Mouse (Mus musculus): ENCODE measurements around the gene Rab3a. TPM values are rescaled to one million over a fixed set of nuclear protein-coding genes. Genes with fewer than 3 reads are reported as not detected.

Rab3a gene
- polyA plus RNA-seq, 1 experiment from 2014 or later = 16.2 TPM

DNA sequence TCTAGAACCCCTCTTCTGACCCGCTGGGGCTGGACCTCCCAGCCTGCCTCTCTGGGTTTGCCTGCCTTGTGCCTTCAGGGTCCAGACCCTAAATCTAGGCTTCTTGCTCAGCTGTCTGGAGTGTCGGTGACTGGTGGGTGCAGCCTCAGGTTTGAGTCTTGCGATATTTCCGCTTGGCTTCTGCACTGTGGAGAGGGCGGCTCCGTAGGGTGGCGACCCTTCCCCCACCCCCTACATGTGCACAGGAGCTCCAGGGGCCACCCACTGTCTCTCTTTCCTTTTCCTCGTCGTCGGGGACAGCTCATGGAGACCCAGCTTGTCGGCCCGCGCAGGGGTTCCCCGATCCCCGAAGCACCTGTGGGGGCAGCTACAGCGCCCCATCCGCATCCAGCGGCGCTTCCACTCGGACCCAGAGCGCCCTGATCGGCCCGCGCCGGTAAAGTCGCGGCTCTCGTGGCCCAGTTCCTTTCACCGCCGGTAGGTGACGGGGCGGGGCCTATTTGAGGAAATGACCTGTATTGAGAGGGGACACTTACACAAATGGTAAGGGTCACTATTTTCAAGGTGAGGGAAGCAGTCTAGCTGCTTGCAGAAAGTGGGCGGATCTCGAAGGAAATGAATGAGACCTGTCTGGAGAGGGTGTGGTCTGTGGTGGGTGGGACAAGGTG lies 24.5 kb upstream of the Rab3a start:
- H3K9me3 ChIP-seq (replicated peaks; ENCODE audit: control insufficient read depth, low read length) = no peaks in the 10 kb centered on the region
- H3K36me3 ChIP-seq (ENCODE audit: control insufficient read depth, insufficient read depth, low read length) = no peaks in the 10 kb centered on the region
- peak overlapping the region; percentile 33 for H3K4me3 ChIP-seq (ENCODE audit: low read depth, low read length)
- no peaks in the 10 kb centered on the region for H3K4me1 ChIP-seq (ENCODE audit: control insufficient read depth, insufficient read depth, low read length)
- 0 out of 2 replicates have a peak overlapping the region, but pooled peaks have one; percentile 17 for H3K9ac ChIP-seq (ENCODE audit: low read depth, low read length)
- no peak for ATAC-seq (replicated peaks; ENCODE audit: insufficient number of reproducible peaks, low FRiP score, low TSS enrichment)
- peak overlapping the region; percentile 60 for H3K4me2 ChIP-seq
- 2% methylated on average over 34 of the region's 34 CpGs for WGBS (ENCODE audit: insufficient replicate concordance)
- H3K27me3 ChIP-seq (ENCODE audit: control insufficient read depth, insufficient read depth, low read length) = peaks cover 69% of the 10 kb centered on the region
- H3K27ac ChIP-seq (ENCODE audit: low read depth, low read length) = no peak overlapping the region

- Histone ChIP-seq H3K9ac (ENCODE audit: low read depth, low read length) (no peak overlapping the region), H3K4me3 (ENCODE audit: low read depth, low read length) (no peak overlapping the region), H3K4me1 (ENCODE audit: control insufficient read depth, insufficient read depth, low read length) (no peaks in the 10 kb centered on the region), H3K4me2 (no peak overlapping the region), H3K36me3 (ENCODE audit: control insufficient read depth, insufficient read depth, low read length) (no peaks in the 10 kb centered on the region), H3K27me3 (ENCODE audit: control insufficient read depth, insufficient read depth, low read length) (peaks cover 69% of the 10 kb centered on the region), H3K27ac (ENCODE audit: low read depth, low read length) (no peak overlapping the region), H3K9me3 (replicated peaks; ENCODE audit: control insufficient read depth, low read length) (no peaks in the 10 kb centered on the region)
- 83% methylated on average over 4 of the region's 4 CpGs for WGBS (ENCODE audit: insufficient replicate concordance)
- ATAC-seq (replicated peaks; ENCODE audit: insufficient number of reproducible peaks, low FRiP score, low TSS enrichment) = no peak
These were observed 23.5 kb upstream of the Rab3a start for GRCm38 (mm10) chr8:70730956-70731355.

GRCm38 (mm10) chr8:70737705-70738104 lies 16.8 kb upstream of the Rab3a start:
- no peak for ATAC-seq (replicated peaks; ENCODE audit: insufficient number of reproducible peaks, low FRiP score, low TSS enrichment)
- Histone ChIP-seq H3K27ac (ENCODE audit: low read depth, low read length) (no peak overlapping the region), H3K4me1 (ENCODE audit: control insufficient read depth, insufficient read depth, low read length) (peaks cover 15% of the 10 kb centered on the region), H3K27me3 (ENCODE audit: control insufficient read depth, insufficient read depth, low read length) (peaks cover 24% of the 10 kb centered on the region), H3K4me2 (no peak overlapping the region), H3K9me3 (replicated peaks; ENCODE audit: control insufficient read depth, low read length) (no peaks in the 10 kb centered on the region), H3K4me3 (ENCODE audit: low read depth, low read length) (no peak overlapping the region), H3K36me3 (ENCODE audit: control insufficient read depth, insufficient read depth, low read length) (no peaks in the 10 kb centered on the region), H3K9ac (ENCODE audit: low read depth, low read length) (no peak overlapping the region)
- WGBS (ENCODE audit: insufficient replicate concordance) = 65% methylated on average over 5 of the region's 5 CpGs

DNA sequence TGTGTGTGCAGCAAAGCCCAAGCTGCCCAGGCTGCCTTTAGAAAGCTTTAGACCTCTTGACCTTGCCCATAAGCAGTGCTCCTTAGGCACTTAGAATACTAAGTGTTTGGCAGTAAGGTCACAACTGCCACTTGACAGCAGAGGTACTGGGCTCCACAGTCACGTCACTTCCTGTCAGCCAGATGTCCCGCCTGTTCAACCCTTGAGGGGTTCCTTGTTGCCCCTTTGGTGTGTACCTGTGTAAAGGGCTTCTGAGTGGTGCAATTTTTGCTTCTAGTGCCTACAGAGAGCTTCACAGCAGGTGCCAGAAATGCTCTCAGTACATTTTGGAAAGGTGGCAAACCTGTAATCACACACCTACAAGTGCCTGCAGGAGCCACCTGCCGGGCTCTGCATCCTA lies 16.3 kb upstream of the Rab3a start:
- no peaks in the 10 kb centered on the region for H3K9me3 ChIP-seq (replicated peaks; ENCODE audit: control insufficient read depth, low read length)
- no peak overlapping the region for H3K27ac ChIP-seq (ENCODE audit: low read depth, low read length)
- H3K4me1 ChIP-seq (ENCODE audit: control insufficient read depth, insufficient read depth, low read length) = peaks cover 20% of the 10 kb centered on the region
- H3K4me3 ChIP-seq (ENCODE audit: low read depth, low read length) = no peak overlapping the region
- no peaks in the 10 kb centered on the region for H3K36me3 ChIP-seq (ENCODE audit: control insufficient read depth, insufficient read depth, low read length)
- H3K4me2 ChIP-seq = no peak overlapping the region
- H3K9ac ChIP-seq (ENCODE audit: low read depth, low read length) = no peak overlapping the region
- peaks cover 24% of the 10 kb centered on the region for H3K27me3 ChIP-seq (ENCODE audit: control insufficient read depth, insufficient read depth, low read length)
- WGBS (ENCODE audit: insufficient replicate concordance) = 51% methylated on average over 3 of the region's 3 CpGs
- no peak for ATAC-seq (replicated peaks; ENCODE audit: insufficient number of reproducible peaks, low FRiP score, low TSS enrichment)

DNA sequence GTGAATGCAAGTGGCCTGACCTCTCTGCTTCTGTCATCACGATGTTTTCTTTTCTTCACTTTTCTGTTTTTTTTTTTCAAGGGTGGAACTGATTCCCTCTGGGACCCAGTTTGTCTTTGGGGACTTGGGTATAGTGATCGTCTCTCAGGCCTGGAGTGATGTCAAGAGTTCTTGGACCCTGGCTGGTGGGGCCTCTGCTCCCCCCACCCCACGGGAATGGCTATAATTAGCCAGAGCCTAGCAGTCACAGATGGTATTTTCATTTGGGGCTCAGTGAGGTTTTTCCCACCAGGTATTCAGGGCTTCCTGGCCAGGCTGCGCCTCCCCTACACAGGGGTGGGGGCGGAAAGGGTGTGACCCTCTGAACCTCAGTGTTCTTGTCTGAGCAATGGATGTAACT lies 12.8 kb upstream of the Rab3a start:
- H3K4me3 ChIP-seq (ENCODE audit: low read depth, low read length) = no peak overlapping the region
- 45% methylated on average over 5 of the region's 5 CpGs for WGBS (ENCODE audit: insufficient replicate concordance)
- no peaks in the 10 kb centered on the region for H3K9me3 ChIP-seq (replicated peaks; ENCODE audit: control insufficient read depth, low read length)
- no peak for ATAC-seq (replicated peaks; ENCODE audit: insufficient number of reproducible peaks, low FRiP score, low TSS enrichment)
- peaks cover 54% of the 10 kb centered on the region for H3K27me3 ChIP-seq (ENCODE audit: control insufficient read depth, insufficient read depth, low read length)
- H3K4me2 ChIP-seq = no peak overlapping the region
- no peaks in the 10 kb centered on the region for H3K36me3 ChIP-seq (ENCODE audit: control insufficient read depth, insufficient read depth, low read length)
- peaks cover 25% of the 10 kb centered on the region for H3K4me1 ChIP-seq (ENCODE audit: control insufficient read depth, insufficient read depth, low read length)
- H3K27ac ChIP-seq (ENCODE audit: low read depth, low read length) = no peak overlapping the region
- no peak overlapping the region for H3K9ac ChIP-seq (ENCODE audit: low read depth, low read length)

DNA sequence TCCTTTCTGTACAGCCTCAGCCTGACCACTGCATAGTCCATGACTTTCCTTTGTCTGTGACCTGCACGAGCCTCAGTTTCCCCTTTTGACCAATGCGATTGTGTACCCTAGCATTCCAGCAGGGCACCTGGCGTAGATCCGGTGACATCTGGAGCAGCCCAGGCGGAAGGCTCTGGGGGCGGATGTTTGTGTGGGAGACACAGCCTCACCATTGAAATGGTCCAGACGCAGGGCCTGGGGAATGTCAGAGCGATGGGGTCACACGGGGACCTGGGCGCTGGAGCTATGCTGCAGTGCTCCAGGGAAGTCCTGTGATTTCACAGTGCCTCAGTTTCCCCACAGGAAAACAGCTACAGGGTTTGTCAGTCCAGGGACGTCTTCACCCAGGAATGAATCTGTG lies 12.3 kb upstream of the Rab3a start:
- WGBS (ENCODE audit: insufficient replicate concordance) = 28% methylated on average over 11 of the region's 11 CpGs
- Histone ChIP-seq H3K36me3 (ENCODE audit: control insufficient read depth, insufficient read depth, low read length) (no peaks in the 10 kb centered on the region), H3K4me3 (ENCODE audit: low read depth, low read length) (no peak overlapping the region), H3K4me1 (ENCODE audit: control insufficient read depth, insufficient read depth, low read length) (peaks cover 25% of the 10 kb centered on the region), H3K27ac (ENCODE audit: low read depth, low read length) (no peak overlapping the region), H3K27me3 (ENCODE audit: control insufficient read depth, insufficient read depth, low read length) (peaks cover 57% of the 10 kb centered on the region), H3K9me3 (replicated peaks; ENCODE audit: control insufficient read depth, low read length) (no peaks in the 10 kb centered on the region), H3K4me2 (no peak overlapping the region), H3K9ac (ENCODE audit: low read depth, low read length) (no peak overlapping the region)
- no peak; the same call in 1 of the 2 replicates for ATAC-seq (replicated peaks; ENCODE audit: insufficient number of reproducible peaks, low FRiP score, low TSS enrichment)

DNA sequence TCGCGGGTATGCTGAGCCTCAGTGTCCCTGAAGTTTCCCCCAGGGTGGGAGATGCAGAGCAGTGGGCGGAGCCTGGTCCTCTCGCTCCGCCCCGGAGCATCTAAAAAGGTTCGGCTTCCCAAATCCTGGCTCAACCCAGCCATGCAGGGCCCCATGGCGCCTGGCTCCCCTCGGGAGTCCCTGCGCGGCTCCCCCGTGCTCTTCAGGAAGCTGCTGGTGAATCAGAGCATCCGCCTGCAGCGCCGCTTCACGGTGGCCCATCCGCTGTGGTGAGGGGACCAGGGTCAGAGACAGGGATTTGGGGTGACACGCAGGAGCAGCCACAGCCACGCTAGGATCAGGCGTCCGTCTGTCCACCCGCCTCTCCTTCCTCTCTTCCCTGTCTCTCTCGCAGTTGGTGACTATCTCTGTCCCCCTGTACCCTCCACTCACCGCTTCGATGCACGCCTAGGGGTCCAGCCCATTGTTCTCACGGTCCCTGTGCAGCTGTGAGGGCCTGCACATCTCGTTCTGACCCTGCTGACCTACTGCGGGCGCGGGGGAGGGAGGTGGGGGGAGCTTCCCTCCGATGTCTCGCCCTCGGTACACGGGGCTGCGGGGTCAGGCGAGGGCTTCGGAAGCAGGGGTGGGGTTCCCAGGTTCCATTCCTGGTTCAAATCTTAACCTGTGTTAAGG lies 11.4 kb upstream of the Rab3a start:
- no peaks in the 10 kb centered on the region for H3K9me3 ChIP-seq (replicated peaks; ENCODE audit: control insufficient read depth, low read length)
- peak overlapping the region; percentile 18; the same call in 1 of the 2 replicates for H3K9ac ChIP-seq (ENCODE audit: low read depth, low read length)
- no peaks in the 10 kb centered on the region for H3K36me3 ChIP-seq (ENCODE audit: control insufficient read depth, insufficient read depth, low read length)
- no peak for ATAC-seq (replicated peaks; ENCODE audit: insufficient number of reproducible peaks, low FRiP score, low TSS enrichment)
- peak overlapping the region; percentile 31 for H3K4me3 ChIP-seq (ENCODE audit: low read depth, low read length)
- peaks cover 65% of the 10 kb centered on the region for H3K27me3 ChIP-seq (ENCODE audit: control insufficient read depth, insufficient read depth, low read length)
- H3K27ac ChIP-seq (ENCODE audit: low read depth, low read length) = no peak overlapping the region
- peak overlapping the region; percentile 49 for H3K4me2 ChIP-seq
- peaks cover 25% of the 10 kb centered on the region for H3K4me1 ChIP-seq (ENCODE audit: control insufficient read depth, insufficient read depth, low read length)
- 3% methylated on average over 38 of the region's 38 CpGs for WGBS (ENCODE audit: insufficient replicate concordance)

DNA sequence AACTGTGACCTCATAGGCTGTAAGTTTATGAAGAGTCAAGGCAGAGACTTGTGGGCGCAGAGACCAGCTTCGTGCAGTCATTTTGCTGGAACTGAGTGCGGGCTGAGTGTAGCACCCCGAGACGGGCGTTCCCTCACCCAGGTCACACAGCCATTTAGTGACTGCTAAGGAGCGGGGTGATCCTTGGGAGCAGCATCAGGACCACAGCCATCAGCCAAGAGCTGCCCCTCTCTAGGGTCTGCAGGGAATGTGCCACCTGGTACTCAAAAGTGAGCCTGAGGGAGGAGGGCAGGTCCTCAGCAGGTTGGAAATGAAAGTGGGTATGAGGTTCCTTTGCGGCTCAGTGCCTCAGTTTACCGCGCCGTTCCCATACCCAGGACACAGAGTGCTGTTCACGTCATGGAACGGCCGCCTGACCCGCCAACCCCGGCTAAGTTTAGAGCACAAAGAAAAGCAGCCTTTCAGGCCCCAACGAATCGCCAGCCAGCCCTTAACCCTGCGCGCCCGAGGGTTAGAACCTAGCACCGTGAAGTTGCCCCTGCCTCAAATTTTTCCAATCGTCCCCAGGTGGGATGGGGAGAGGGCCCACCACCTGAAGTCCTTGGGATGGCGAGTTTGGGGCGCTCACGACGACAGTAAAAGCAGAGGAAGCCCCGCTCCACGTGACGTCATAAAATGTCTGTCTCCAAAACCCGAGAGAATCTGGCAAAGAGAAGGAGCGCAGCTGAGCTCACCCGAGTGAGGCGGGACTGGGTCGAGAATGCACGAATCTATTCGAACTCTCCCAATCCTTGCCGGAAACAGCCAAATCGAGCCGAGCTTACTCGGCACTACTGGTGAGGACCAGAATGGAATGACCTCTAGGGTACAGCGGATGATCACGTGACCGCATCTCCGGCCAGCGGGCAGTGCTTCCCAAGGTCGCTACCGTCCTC lies 10.6 kb upstream of the Rab3a start:
- Histone ChIP-seq H3K36me3 (ENCODE audit: control insufficient read depth, insufficient read depth, low read length) (no peaks in the 10 kb centered on the region), H3K9me3 (replicated peaks; ENCODE audit: control insufficient read depth, low read length) (no peaks in the 10 kb centered on the region), H3K9ac (ENCODE audit: low read depth, low read length) (no peak overlapping the region; the same call in 1 of the 2 replicates), H3K27ac (ENCODE audit: low read depth, low read length) (no peak overlapping the region), H3K4me2 (peak overlapping the region; percentile 49), H3K4me3 (ENCODE audit: low read depth, low read length) (peak overlapping the region; percentile 31), H3K4me1 (ENCODE audit: control insufficient read depth, insufficient read depth, low read length) (peaks cover 25% of the 10 kb centered on the region), H3K27me3 (ENCODE audit: control insufficient read depth, insufficient read depth, low read length) (peaks cover 73% of the 10 kb centered on the region)
- WGBS (ENCODE audit: insufficient replicate concordance) = 5% methylated on average over 48 of the region's 48 CpGs
- no peak for ATAC-seq (replicated peaks; ENCODE audit: insufficient number of reproducible peaks, low FRiP score, low TSS enrichment)
